Mouse (Mus musculus) megakaryocyte, embryonic 14.5 days (primary cell): ENCODE results near the gene Hspb6.

Experiments
- FLI1 ChIP-seq: IDR thresholded peaks from 2 replicates; pipeline ENCODE4 v1.6.1; 2012; ENCODE audit warnings: low read length, inconsistent platforms, mixed read lengths
- GATA1 ChIP-seq: IDR thresholded peaks from 3 replicates; pipeline ENCODE4 v1.6.1; 2012; ENCODE audit warnings: mixed read lengths, low read length, inconsistent platforms, borderline replicate concordance

DNA sequence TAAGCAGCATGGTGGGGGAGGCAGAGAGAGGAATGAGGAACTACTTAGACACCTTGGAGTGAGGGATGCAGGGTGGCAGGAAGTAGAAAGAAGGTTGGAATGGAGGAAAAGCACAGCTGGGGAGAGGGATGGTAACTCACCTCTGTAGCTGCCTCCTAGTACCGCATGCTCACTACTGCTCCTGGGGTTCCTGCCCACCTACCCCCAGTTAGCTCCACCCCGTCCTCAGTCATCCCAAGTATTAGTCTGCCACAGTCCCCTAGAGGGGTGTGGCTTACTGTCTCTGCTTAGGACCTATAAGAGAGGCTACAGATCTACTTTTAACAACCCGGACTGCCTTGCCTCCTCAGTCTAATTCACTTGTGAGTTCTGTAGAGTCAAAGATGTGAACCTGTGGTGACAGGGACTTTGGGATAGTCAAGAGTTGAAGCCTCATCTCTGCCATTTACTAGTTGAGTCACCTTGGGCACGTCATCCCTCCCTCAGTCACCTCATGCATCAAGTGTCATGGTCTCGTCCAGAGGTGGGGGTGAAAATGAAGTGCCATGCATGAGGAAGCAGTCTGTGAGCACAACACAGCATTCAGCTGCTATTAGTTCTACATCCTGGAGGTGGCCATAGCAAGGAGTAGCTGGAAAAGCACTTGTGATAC lies 40.9 kb downstream of the Hspb6 start:
- TF ChIP-seq FLI1 (no peak), GATA1 (no peak)
